Mouse (Mus musculus) testis, postnatal 10 days (tissue): ENCODE data around the gene Trub2.
A peak's percentile ranks its signal among the peaks of the same experiment; 100 is the strongest.

Source experiments
- DNase-seq: peaks from one replicate; pipeline ENCODE4 v3.0.0; 2021; ENCODE audit warnings: low spot score

Trub2 gene

GRCm38 (mm10) chr2:29773323-29773722, 15.0 kb downstream of the Trub2 start:
- no peak for DNase-seq

GRCm38 (mm10) chr2:29771611-29772461, 16.5 kb downstream of the Trub2 start:
- no peak for DNase-seq

GRCm38 (mm10) chr2:29770162-29770561, 18.1 kb downstream of the Trub2 start:
- DNase-seq: no peak

GRCm38 (mm10) chr2:29768901-29769300, 19.4 kb downstream of the Trub2 start:
- DNase-seq: no peak

- DNase-seq: no peak
Measured at GRCm38 (mm10) chr2:29767976-29768709, 20.2 kb downstream of the Trub2 start.

GRCm38 (mm10) chr2:29764831-29765230, 23.5 kb downstream of the Trub2 start:
- peak; percentile 81 for DNase-seq

GRCm38 (mm10) chr2:29755693-29756092, 32.6 kb downstream of the Trub2 start:
- no peak for DNase-seq

GRCm38 (mm10) chr2:29752397-29752796, 35.9 kb downstream of the Trub2 start:
- no peak for DNase-seq

- DNase-seq: no peak
Measured at GRCm38 (mm10) chr2:29751497-29751896, 36.8 kb downstream of the Trub2 start, which contains the start of gene Gm13420. TSS of gene Gm13420 (minus strand) at chr2:29751685.

GRCm38 (mm10) chr2:29748499-29748898, 39.8 kb downstream of the Trub2 start:
- DNase-seq: no peak

GRCm38 (mm10) chr2:29747852-29748251, 40.5 kb downstream of the Trub2 start:
- no peak for DNase-seq

GRCm38 (mm10) chr2:29747188-29747782, 41.0 kb downstream of the Trub2 start:
- no peak for DNase-seq

- DNase-seq: no peak
Measured at GRCm38 (mm10) chr2:29744256-29744655, 44.0 kb downstream of the Trub2 start.

GRCm38 (mm10) chr2:29741207-29741606, 47.1 kb downstream of the Trub2 start:
- no peak for DNase-seq

- DNase-seq: no peak
Measured at GRCm38 (mm10) chr2:29739368-29739767, 48.9 kb downstream of the Trub2 start.

- no peak for DNase-seq
Measured at GRCm38 (mm10) chr2:29738799-29739198, 49.5 kb downstream of the Trub2 start.

GRCm38 (mm10) chr2:29737209-29737925, 50.9 kb downstream of the Trub2 start:
- DNase-seq: no peak

- peak; percentile 52 for DNase-seq
Measured at GRCm38 (mm10) chr2:29735708-29736107, 52.6 kb downstream of the Trub2 start.

GRCm38 (mm10) chr2:29733348-29733747, 55.0 kb downstream of the Trub2 start:
- no peak for DNase-seq

- no peak for DNase-seq
Measured at GRCm38 (mm10) chr2:29732559-29732958, 55.7 kb downstream of the Trub2 start.

- peak; percentile 63 for DNase-seq
Measured at GRCm38 (mm10) chr2:29731545-29731944, 56.8 kb downstream of the Trub2 start.

GRCm38 (mm10) chr2:29729500-29729899, 58.8 kb downstream of the Trub2 start:
- no peak for DNase-seq
